Mouse (Mus musculus) ZHBTc4 (cell line): ENCODE results near the gene Atp8a2.

Experiments used
- DNase-seq: peaks from one replicate; pipeline ENCODE4 v3.0.0-alpha.2; 2011; ENCODE audit warnings: low read depth, low spot score

The Atp8a2 gene

GRCm38 (mm10) chr14:60196884-60197283, at the start of gene Atp8a2:
Atp8a2 (minus strand) TSS chr14:60197179.
- no peak for DNase-seq

- no peak for DNase-seq
Measured at GRCm38 (mm10) chr14:60238551-60238950, 41.6 kb upstream of the Atp8a2 start.

GRCm38 (mm10) chr14:60219886-60220285, 22.9 kb upstream of the Atp8a2 start:
- DNase-seq = no peak

- peak; percentile 59 for DNase-seq
Measured at GRCm38 (mm10) chr14:60217616-60218015, 20.6 kb upstream of the Atp8a2 start.

GRCm38 (mm10) chr14:60216125-60216524, 19.1 kb upstream of the Atp8a2 start:
- DNase-seq = no peak

GRCm38 (mm10) chr14:60215000-60215399, 18.0 kb upstream of the Atp8a2 start:
- no peak for DNase-seq

- DNase-seq = no peak
Measured at GRCm38 (mm10) chr14:60214040-60214439, 17.1 kb upstream of the Atp8a2 start.

- no peak for DNase-seq
Measured at GRCm38 (mm10) chr14:60209166-60209565, 12.2 kb upstream of the Atp8a2 start.

GRCm38 (mm10) chr14:60204993-60205392, 8.0 kb upstream of the Atp8a2 start:
- DNase-seq = no peak

- no peak for DNase-seq
Measured at GRCm38 (mm10) chr14:60195999-60196398, 980 bp downstream of the Atp8a2 start.

GRCm38 (mm10) chr14:60194606-60195005, 2.4 kb downstream of the Atp8a2 start:
- no peak for DNase-seq

GRCm38 (mm10) chr14:60189771-60190170, 7.2 kb downstream of the Atp8a2 start:
- no peak for DNase-seq

- DNase-seq = no peak
Measured at GRCm38 (mm10) chr14:60188201-60188825, 8.7 kb downstream of the Atp8a2 start.

GRCm38 (mm10) chr14:60181306-60181705, 15.7 kb downstream of the Atp8a2 start:
- no peak for DNase-seq

GRCm38 (mm10) chr14:60178571-60178955, 18.4 kb downstream of the Atp8a2 start:
- no peak for DNase-seq

- DNase-seq = peak; percentile 15
Measured at GRCm38 (mm10) chr14:60177614-60178570, 19.1 kb downstream of the Atp8a2 start.

- DNase-seq = peak; percentile 57
Measured at GRCm38 (mm10) chr14:60176891-60177613, 19.9 kb downstream of the Atp8a2 start.

GRCm38 (mm10) chr14:60176469-60176890, 20.5 kb downstream of the Atp8a2 start:
- DNase-seq = no peak

- DNase-seq = no peak
Measured at GRCm38 (mm10) chr14:60172286-60173055, 24.5 kb downstream of the Atp8a2 start.

- DNase-seq = no peak
Measured at GRCm38 (mm10) chr14:60170845-60171610, 26.0 kb downstream of the Atp8a2 start.

- no peak for DNase-seq
Measured at GRCm38 (mm10) chr14:60163367-60163766, 33.6 kb downstream of the Atp8a2 start.
